Mouse (Mus musculus): ENCODE measurements around the gene Lmo4.

Lmo4 gene

GRCm38 (mm10) chr3:144204413-144205311, at the start of gene Lmo4:
TSS of gene Lmo4 (minus strand) at chr3:144205220.
- DNase-seq = peak; percentile 85

- no peak for DNase-seq
These were observed 49.3 kb upstream of the Lmo4 start for GRCm38 (mm10) chr3:144254281-144254680.

GRCm38 (mm10) chr3:144253018-144253417, 48.0 kb upstream of the Lmo4 start:
- no peak for DNase-seq

GRCm38 (mm10) chr3:144252109-144252508, 47.1 kb upstream of the Lmo4 start:
- DNase-seq = no peak

- peak; percentile 90 for DNase-seq
These were observed 37.1 kb upstream of the Lmo4 start for GRCm38 (mm10) chr3:144242025-144242673.

GRCm38 (mm10) chr3:144241161-144241560, 36.1 kb upstream of the Lmo4 start:
- DNase-seq = no peak

GRCm38 (mm10) chr3:144238482-144238881, 33.5 kb upstream of the Lmo4 start:
- DNase-seq = no peak

- no peak for DNase-seq
These were observed 27.5 kb upstream of the Lmo4 start for GRCm38 (mm10) chr3:144232347-144233008.

- no peak for DNase-seq
These were observed 26.9 kb upstream of the Lmo4 start for GRCm38 (mm10) chr3:144231931-144232330.

GRCm38 (mm10) chr3:144231419-144231818, 26.4 kb upstream of the Lmo4 start:
- DNase-seq = no peak

- DNase-seq = no peak
These were observed 25.0 kb upstream of the Lmo4 start for GRCm38 (mm10) chr3:144230016-144230415.

GRCm38 (mm10) chr3:144229312-144229711, 24.3 kb upstream of the Lmo4 start:
- DNase-seq = no peak

GRCm38 (mm10) chr3:144225456-144226240, 20.6 kb upstream of the Lmo4 start:
- no peak for DNase-seq

GRCm38 (mm10) chr3:144224594-144224993, 19.6 kb upstream of the Lmo4 start:
- no peak for DNase-seq

- peak; percentile 54 for DNase-seq
These were observed 18.5 kb upstream of the Lmo4 start for GRCm38 (mm10) chr3:144223377-144224105.

- no peak for DNase-seq
These were observed 17.4 kb upstream of the Lmo4 start for GRCm38 (mm10) chr3:144222381-144222780.

- DNase-seq = peak; percentile 67
These were observed 2.5 kb upstream of the Lmo4 start for GRCm38 (mm10) chr3:144207498-144207897.

- no peak for DNase-seq
These were observed 1.9 kb upstream of the Lmo4 start for GRCm38 (mm10) chr3:144206942-144207341.

GRCm38 (mm10) chr3:144206261-144206660, 1.2 kb upstream of the Lmo4 start:
- DNase-seq = no peak

GRCm38 (mm10) chr3:144205351-144206153, 532 bp upstream of the Lmo4 start:
- peak; percentile 97 for DNase-seq

GRCm38 (mm10) chr3:144203988-144204412, 1.0 kb downstream of the Lmo4 start:
- peak; percentile 53 for DNase-seq

Data from embryo, embryonic 11 days (tissue).